Mouse (Mus musculus): Measurements from ENCODE around the gene Hist1h2bf. TPM values are rescaled to one million over a fixed set of nuclear protein-coding genes. Genes with fewer than 3 reads are reported as not detected.

The Hist1h2bf gene
- polyA plus RNA-seq, 1 experiment = 23.2 TPM

DNA sequence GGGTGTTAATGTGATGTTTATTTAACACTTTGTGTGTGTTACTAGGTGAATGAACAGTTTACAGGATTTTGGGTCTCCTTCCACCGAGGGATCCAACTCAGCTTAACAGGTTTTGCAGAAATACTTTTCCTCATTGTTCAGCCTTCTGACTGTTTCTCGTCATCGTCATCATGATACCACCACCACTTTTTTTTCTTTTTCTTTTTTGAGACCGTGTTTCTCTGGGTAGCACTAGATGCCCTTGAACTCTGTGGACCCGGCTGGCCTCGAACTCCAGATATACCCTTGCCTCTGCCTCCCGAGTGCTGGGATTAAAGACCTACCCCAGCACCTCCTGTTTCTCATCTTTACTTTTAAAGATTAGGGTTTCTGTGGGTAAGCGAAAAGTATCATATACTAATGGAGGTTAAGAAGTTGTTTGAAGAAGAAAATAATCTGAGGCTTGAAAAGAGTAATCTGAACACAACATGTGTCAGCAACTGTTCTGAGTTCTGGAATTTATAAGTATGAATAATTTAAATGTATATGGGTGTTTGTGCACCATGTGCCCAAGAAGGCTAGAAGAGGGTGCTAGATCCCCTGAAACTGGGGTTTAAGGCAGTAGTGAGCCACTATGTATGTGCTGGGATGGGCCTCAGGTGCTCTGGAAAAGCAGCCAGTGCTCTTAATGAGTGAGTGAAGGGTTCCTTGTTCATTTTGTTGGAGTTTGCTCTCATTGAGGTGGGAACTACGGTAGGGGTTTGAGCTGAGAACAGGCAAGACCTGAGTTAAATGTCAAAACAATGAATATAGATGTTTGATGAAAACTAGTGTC is 41.5 kb downstream of the Hist1h2bf start:
- Histone ChIP-seq H3K9me3 (replicated peaks; ENCODE audit: control insufficient read depth, insufficient read depth, low read length, poor library complexity, severe bottlenecking) (no peaks in the 10 kb centered on the region), H3K27ac (ENCODE audit: insufficient read depth, low read length) (peak overlapping the region; percentile 75), H3K4me3 (ENCODE audit: low read depth, low read length) (peak overlapping the region; percentile 48), H3K9ac (ENCODE audit: low read depth, poor library complexity, severe bottlenecking) (peak overlapping the region; percentile 84), H3K4me1 (ENCODE audit: control insufficient read depth, insufficient read depth, low read length) (no peaks in the 10 kb centered on the region), H3K27me3 (ENCODE audit: control insufficient read depth, insufficient read depth, low read length, poor library complexity, severe bottlenecking) (no peaks in the 10 kb centered on the region), H3K36me3 (ENCODE audit: control insufficient read depth, insufficient read depth, low read length, poor library complexity, severe bottlenecking) (no peaks in the 10 kb centered on the region)
- TF ChIP-seq POLR2A (IDR thresholded peaks at IDR 0.05; ENCODE audit: insufficient read depth, low read length) (no peak), CTCF (IDR thresholded peaks at IDR 0.05; ENCODE audit: low read depth, low read length) (no peak), EP300 (IDR thresholded peaks at IDR 0.05; ENCODE audit: insufficient read depth, low read depth, low read length) (no peak)

DNA sequence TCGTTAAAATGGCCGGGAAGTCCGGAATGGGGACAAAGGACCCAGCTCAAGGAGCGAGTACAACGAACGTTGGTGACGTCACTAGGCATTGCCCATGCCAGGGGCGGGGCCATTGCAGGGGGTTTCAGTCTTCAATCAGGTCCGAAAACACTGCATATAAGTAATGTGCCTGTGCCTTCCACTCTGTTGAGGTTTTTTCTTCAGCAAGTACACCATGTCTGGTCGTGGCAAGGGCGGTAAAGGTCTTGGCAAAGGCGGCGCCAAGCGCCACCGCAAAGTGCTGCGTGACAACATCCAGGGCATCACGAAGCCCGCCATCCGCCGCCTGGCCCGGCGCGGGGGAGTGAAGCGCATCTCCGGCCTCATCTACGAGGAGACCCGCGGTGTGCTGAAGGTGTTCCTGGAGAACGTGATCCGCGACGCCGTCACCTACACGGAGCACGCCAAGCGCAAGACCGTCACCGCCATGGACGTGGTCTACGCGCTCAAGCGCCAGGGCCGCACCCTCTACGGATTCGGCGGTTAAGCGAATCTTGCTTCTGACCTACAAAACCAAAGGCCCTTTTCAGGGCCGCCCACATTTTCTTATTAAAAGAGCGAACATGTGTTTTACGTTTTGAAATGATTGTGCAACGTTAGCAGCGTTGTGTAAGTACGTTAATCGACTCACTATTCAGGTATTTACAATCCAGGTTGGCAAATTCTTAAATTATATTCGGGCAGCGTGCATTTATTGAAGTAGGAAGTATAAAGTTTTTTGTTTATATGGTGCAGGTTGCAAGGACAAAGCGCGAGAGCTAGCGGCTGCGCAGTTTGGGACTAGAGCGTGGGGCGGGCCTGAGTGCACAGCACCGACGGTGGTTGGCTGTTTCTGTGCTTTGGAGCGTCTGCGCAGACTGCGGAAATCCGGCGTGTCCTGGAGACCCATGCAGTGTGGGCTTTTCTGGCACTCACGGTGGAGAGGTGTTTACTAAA is 42.8 kb downstream of the Hist1h2bf start, which contains the start of gene Hist1h4h:
Hist1h4h (plus strand) TSS at position 150 of the 975 bp plus-strand sequence.
- no peaks in the 10 kb centered on the region for H3K27me3 ChIP-seq (ENCODE audit: control insufficient read depth, insufficient read depth, low read length, poor library complexity, severe bottlenecking)
- peak within 1 kb of the TSS; percentile 84 for H3K9ac ChIP-seq (ENCODE audit: low read depth, poor library complexity, severe bottlenecking)
- H3K36me3 ChIP-seq (ENCODE audit: control insufficient read depth, insufficient read depth, low read length, poor library complexity, severe bottlenecking) = no peaks in the 10 kb centered on the region
- peak within 1 kb of the TSS; percentile 62 for H3K4me3 ChIP-seq (ENCODE audit: low read depth, low read length)
- H3K4me1 ChIP-seq (ENCODE audit: control insufficient read depth, insufficient read depth, low read length) = no peaks in the 10 kb centered on the region
- TF ChIP-seq CTCF (IDR thresholded peaks at IDR 0.05; ENCODE audit: low read depth, low read length) = no peak
- peak; percentile 83 for TF ChIP-seq EP300 (IDR thresholded peaks at IDR 0.05; ENCODE audit: insufficient read depth, low read depth, low read length)
- TF ChIP-seq POLR2A (IDR thresholded peaks at IDR 0.05; ENCODE audit: insufficient read depth, low read length) = peak; percentile 100
- no peaks in the 10 kb centered on the region for H3K9me3 ChIP-seq (replicated peaks; ENCODE audit: control insufficient read depth, insufficient read depth, low read length, poor library complexity, severe bottlenecking)
- H3K27ac ChIP-seq (ENCODE audit: insufficient read depth, low read length) = peak within 1 kb of the TSS; percentile 94

DNA sequence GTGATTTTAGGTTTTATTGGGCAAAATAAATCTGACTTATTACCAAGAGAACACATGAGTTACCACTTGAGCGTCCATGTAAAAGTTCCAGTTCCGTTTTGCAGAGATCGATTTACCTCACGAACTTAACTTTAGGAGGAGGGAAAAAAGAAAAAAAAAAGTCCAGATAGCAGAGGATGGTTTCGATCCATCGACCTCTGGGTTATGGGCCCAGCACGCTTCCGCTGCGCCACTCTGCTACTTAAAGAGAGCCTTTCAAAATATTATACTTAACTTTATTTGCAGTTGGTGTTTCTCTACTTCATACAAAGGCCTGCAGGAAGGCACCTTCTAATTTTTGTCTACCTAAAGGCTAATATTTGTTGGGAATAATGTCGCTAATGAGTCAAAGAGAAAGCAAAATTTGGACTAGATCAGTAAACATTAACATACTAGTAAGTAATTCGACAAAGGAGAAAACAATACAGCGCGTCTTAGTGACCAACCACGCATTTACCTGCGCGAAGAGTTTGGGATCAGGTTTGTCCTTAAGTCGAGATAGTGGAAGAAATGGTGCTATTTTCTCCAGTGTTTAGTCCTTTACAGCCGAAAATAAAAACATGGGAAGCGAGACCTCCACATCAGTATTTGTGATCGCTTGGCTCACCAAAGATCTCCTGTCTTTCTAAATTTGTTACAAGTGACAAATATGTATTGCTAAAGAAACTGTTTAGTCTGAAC is 43.7 kb downstream of the Hist1h2bf start:
- Histone ChIP-seq H3K4me3 (ENCODE audit: low read depth, low read length) (peak overlapping the region; percentile 62), H3K27ac (ENCODE audit: insufficient read depth, low read length) (peak overlapping the region; percentile 94), H3K27me3 (ENCODE audit: control insufficient read depth, insufficient read depth, low read length, poor library complexity, severe bottlenecking) (no peaks in the 10 kb centered on the region), H3K9me3 (replicated peaks; ENCODE audit: control insufficient read depth, insufficient read depth, low read length, poor library complexity, severe bottlenecking) (no peaks in the 10 kb centered on the region), H3K36me3 (ENCODE audit: control insufficient read depth, insufficient read depth, low read length, poor library complexity, severe bottlenecking) (no peaks in the 10 kb centered on the region), H3K4me1 (ENCODE audit: control insufficient read depth, insufficient read depth, low read length) (no peaks in the 10 kb centered on the region), H3K9ac (ENCODE audit: low read depth, poor library complexity, severe bottlenecking) (peak overlapping the region; percentile 81)
- TF ChIP-seq EP300 (IDR thresholded peaks at IDR 0.05; ENCODE audit: insufficient read depth, low read depth, low read length) (no peak), POLR2A (IDR thresholded peaks at IDR 0.05; ENCODE audit: insufficient read depth, low read length) (no peak), CTCF (IDR thresholded peaks at IDR 0.05; ENCODE audit: low read depth, low read length) (no peak)

DNA sequence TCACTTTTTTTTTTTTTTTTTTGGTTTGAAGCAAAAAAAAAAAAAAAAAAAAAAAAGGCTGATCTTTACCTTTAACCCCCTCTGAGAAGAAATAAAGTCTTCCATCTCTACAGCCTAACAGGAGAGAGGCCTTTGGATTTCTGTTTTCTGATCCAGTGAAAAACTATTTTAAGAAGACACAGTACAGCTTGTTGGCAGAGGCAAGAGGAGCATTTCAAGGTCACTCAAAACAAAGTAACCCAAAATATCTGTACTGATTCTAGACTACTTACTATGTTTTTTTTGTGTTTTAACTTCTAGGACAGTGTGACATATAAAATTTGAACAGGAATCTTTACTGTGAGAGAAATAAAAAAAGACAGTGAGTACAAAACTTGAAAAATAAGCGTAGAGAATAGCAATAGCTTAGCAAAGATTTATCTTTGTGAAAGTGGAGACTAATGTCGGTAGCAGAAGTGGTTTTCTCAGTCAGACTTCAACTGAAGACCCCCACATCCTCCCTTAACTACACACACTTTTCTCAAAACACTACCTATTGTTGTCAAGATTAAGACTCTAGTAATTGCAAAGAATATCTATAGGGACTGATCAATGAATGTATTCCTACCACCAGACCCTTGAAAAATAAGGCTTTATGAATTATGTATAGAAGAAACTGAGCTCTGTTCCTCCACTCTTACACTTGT is 44.4 kb downstream of the Hist1h2bf start:
- no peaks in the 10 kb centered on the region for H3K36me3 ChIP-seq (ENCODE audit: control insufficient read depth, insufficient read depth, low read length, poor library complexity, severe bottlenecking)
- no peak overlapping the region for H3K27ac ChIP-seq (ENCODE audit: insufficient read depth, low read length)
- H3K9ac ChIP-seq (ENCODE audit: low read depth, poor library complexity, severe bottlenecking) = peak overlapping the region; percentile 81; the same call in 1 of the 2 replicates
- no peaks in the 10 kb centered on the region for H3K4me1 ChIP-seq (ENCODE audit: control insufficient read depth, insufficient read depth, low read length)
- H3K4me3 ChIP-seq (ENCODE audit: low read depth, low read length) = 0 out of 2 replicates have a peak overlapping the region, but pooled peaks have one; percentile 30
- H3K9me3 ChIP-seq (replicated peaks; ENCODE audit: control insufficient read depth, insufficient read depth, low read length, poor library complexity, severe bottlenecking) = no peaks in the 10 kb centered on the region
- H3K27me3 ChIP-seq (ENCODE audit: control insufficient read depth, insufficient read depth, low read length, poor library complexity, severe bottlenecking) = no peaks in the 10 kb centered on the region
- no peak for TF ChIP-seq POLR2A (IDR thresholded peaks at IDR 0.05; ENCODE audit: insufficient read depth, low read length)

DNA sequence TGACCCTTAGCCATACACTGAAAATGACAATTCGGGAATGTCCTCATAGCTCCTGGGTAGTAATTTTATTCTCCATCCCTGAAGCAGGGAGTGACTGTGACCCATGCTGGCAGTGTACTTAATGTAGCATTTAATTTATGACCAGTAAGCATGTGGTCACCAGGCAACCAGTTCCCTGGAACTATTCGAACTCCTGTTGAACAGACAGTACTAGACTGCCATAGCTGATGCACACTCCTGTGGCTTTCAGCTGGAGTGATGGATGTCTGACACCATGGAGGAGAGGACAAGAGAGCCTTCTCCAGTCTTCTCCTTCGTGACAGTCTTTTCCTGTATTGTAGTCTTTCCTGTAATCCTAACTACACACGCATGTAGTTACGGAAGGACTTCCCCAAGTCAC is 45.0 kb downstream of the Hist1h2bf start:
- Histone ChIP-seq H3K27me3 (ENCODE audit: control insufficient read depth, insufficient read depth, low read length, poor library complexity, severe bottlenecking) (no peaks in the 10 kb centered on the region), H3K9me3 (replicated peaks; ENCODE audit: control insufficient read depth, insufficient read depth, low read length, poor library complexity, severe bottlenecking) (no peaks in the 10 kb centered on the region), H3K9ac (ENCODE audit: low read depth, poor library complexity, severe bottlenecking) (no peak overlapping the region), H3K4me3 (ENCODE audit: low read depth, low read length) (no peak overlapping the region), H3K27ac (ENCODE audit: insufficient read depth, low read length) (no peak overlapping the region), H3K36me3 (ENCODE audit: control insufficient read depth, insufficient read depth, low read length, poor library complexity, severe bottlenecking) (no peaks in the 10 kb centered on the region), H3K4me1 (ENCODE audit: control insufficient read depth, insufficient read depth, low read length) (no peaks in the 10 kb centered on the region)
- no peak for TF ChIP-seq POLR2A (IDR thresholded peaks at IDR 0.05; ENCODE audit: insufficient read depth, low read length)
- no peak for TF ChIP-seq EP300 (IDR thresholded peaks at IDR 0.05; ENCODE audit: insufficient read depth, low read depth, low read length)
- TF ChIP-seq CTCF (IDR thresholded peaks at IDR 0.05; ENCODE audit: low read depth, low read length) = no peak
